Mouse (Mus musculus): ENCODE measurements around the gene Eps8. TPM values are rescaled to one million over a fixed set of nuclear protein-coding genes. Genes with fewer than 3 reads are reported as not detected.

Eps8 gene
- polyA plus RNA-seq, 1 experiment from 2014 or later = 2.5 TPM

DNA sequence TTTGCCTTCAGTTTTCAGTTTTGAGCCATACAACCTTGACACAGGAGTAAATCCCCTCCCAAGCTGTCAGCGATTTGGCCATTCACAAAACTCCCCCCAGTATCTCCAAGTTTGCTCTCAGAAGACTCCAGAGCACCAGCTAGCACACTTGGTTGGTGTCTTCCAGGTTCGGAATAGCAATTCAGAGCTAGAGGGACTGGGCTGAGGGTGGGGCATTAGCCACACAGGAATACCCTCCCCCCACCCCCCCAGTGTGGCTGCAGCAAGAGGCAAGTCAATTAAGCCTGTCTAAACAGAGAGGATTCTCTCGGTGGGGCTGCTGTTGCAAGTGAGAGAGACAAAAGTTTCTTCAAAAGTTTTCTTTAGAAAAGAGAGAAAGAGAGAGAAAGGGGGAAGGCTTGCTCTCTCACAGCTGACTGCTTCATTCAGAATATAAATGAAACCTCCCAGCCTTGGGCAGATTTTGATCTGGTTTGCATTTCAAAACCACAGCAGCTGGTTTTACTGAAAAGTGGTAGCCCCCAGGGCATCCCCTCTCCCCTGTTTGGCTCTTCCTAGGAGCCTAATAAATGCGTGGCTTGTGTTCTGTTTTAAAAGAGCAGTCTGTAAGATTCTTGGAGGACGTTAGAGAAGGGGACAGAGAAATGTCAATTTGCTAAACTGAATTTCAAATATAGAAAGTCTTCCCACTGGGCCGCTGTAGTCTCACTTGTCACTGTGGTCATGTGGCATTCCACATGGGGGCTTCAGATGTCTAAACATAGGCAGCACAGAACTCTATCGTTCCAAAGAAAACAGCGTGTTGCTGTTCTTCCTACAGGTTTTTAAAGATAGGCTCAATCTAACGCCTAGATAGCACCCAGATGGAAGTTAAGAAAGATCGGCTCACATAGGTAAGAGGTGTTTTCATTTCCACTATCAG, 112.2 kb downstream of the Eps8 start:
- peaks cover 3% of the 10 kb centered on the region; the same call in 1 of the 2 replicates for H3K9me3 ChIP-seq (ENCODE audit: control insufficient read depth, low read length)
- no peaks in the 10 kb centered on the region for H3K27me3 ChIP-seq (replicated peaks; ENCODE audit: control insufficient read depth, insufficient read depth, low read length)
- H3K4me2 ChIP-seq = no peak overlapping the region
- 18% methylated on average over 10 of the region's 10 CpGs for WGBS
- H3K9ac ChIP-seq (ENCODE audit: low read depth, low read length) = no peak overlapping the region
- ATAC-seq (replicated peaks; ENCODE audit: low FRiP score) (no peak), DNase-seq (ENCODE audit: low spot score) (no peak)
- no peak overlapping the region for H3K4me3 ChIP-seq (ENCODE audit: low read depth, low read length)
- H3K27ac ChIP-seq (ENCODE audit: low read depth, low read length) = no peak overlapping the region
- peaks cover 11% of the 10 kb centered on the region for H3K4me1 ChIP-seq (replicated peaks; ENCODE audit: control insufficient read depth, insufficient read depth, low read length)
- H3K36me3 ChIP-seq (ENCODE audit: control insufficient read depth, insufficient read depth, low read length) = no peaks in the 10 kb centered on the region

GRCm38 (mm10) chr6:137541216-137542176, 113.2 kb downstream of the Eps8 start:
- H3K4me2 ChIP-seq = peak overlapping the region; percentile 26
- DNase-seq (ENCODE audit: low spot score) = no peak

GRCm38 (mm10) chr6:137540800-137541199, 113.9 kb downstream of the Eps8 start:
- DNase-seq (ENCODE audit: low spot score) (no peak), ATAC-seq (replicated peaks; ENCODE audit: low FRiP score) (no peak)
- Histone ChIP-seq H3K4me3 (ENCODE audit: low read depth, low read length) (no peak overlapping the region), H3K4me2 (no peak overlapping the region), H3K9ac (ENCODE audit: low read depth, low read length) (no peak overlapping the region), H3K4me1 (replicated peaks; ENCODE audit: control insufficient read depth, insufficient read depth, low read length) (peaks cover 11% of the 10 kb centered on the region), H3K9me3 (ENCODE audit: control insufficient read depth, low read length) (peaks cover 3% of the 10 kb centered on the region; the same call in 1 of the 2 replicates), H3K36me3 (ENCODE audit: control insufficient read depth, insufficient read depth, low read length) (no peaks in the 10 kb centered on the region), H3K27me3 (replicated peaks; ENCODE audit: control insufficient read depth, insufficient read depth, low read length) (no peaks in the 10 kb centered on the region), H3K27ac (ENCODE audit: low read depth, low read length) (no peak overlapping the region)
- WGBS = 58% methylated on average over 5 of the region's 5 CpGs

More at GRCm38 (mm10) chr6:137541216-137542176, 113.2 kb downstream of the Eps8 start:
- no peaks in the 10 kb centered on the region for H3K27me3 ChIP-seq (replicated peaks; ENCODE audit: control insufficient read depth, insufficient read depth, low read length)
- H3K27ac ChIP-seq (ENCODE audit: low read depth, low read length) = no peak overlapping the region
- 37% methylated on average over 17 of the region's 17 CpGs for WGBS
- ATAC-seq (replicated peaks; ENCODE audit: low FRiP score) = peak; percentile 70
- no peak overlapping the region for H3K9ac ChIP-seq (ENCODE audit: low read depth, low read length)
- peaks cover 3% of the 10 kb centered on the region; the same call in 1 of the 2 replicates for H3K9me3 ChIP-seq (ENCODE audit: control insufficient read depth, low read length)
- H3K4me3 ChIP-seq (ENCODE audit: low read depth, low read length) = no peak overlapping the region
- peaks cover 11% of the 10 kb centered on the region for H3K4me1 ChIP-seq (replicated peaks; ENCODE audit: control insufficient read depth, insufficient read depth, low read length)
- no peaks in the 10 kb centered on the region for H3K36me3 ChIP-seq (ENCODE audit: control insufficient read depth, insufficient read depth, low read length)

GRCm38 (mm10) chr6:137540346-137540745, 114.3 kb downstream of the Eps8 start:
- H3K36me3 ChIP-seq (ENCODE audit: control insufficient read depth, insufficient read depth, low read length) = no peaks in the 10 kb centered on the region
- no peak overlapping the region for H3K27ac ChIP-seq (ENCODE audit: low read depth, low read length)
- no peak overlapping the region for H3K4me2 ChIP-seq
- no peaks in the 10 kb centered on the region for H3K27me3 ChIP-seq (replicated peaks; ENCODE audit: control insufficient read depth, insufficient read depth, low read length)
- H3K4me1 ChIP-seq (replicated peaks; ENCODE audit: control insufficient read depth, insufficient read depth, low read length) = peaks cover 11% of the 10 kb centered on the region
- H3K9ac ChIP-seq (ENCODE audit: low read depth, low read length) = no peak overlapping the region
- DNase-seq (ENCODE audit: low spot score) (no peak), ATAC-seq (replicated peaks; ENCODE audit: low FRiP score) (no peak)
- H3K4me3 ChIP-seq (ENCODE audit: low read depth, low read length) = no peak overlapping the region
- H3K9me3 ChIP-seq (ENCODE audit: control insufficient read depth, low read length) = peaks cover 3% of the 10 kb centered on the region; the same call in 1 of the 2 replicates
- 63% methylated on average over 6 of the region's 6 CpGs for WGBS

DNA sequence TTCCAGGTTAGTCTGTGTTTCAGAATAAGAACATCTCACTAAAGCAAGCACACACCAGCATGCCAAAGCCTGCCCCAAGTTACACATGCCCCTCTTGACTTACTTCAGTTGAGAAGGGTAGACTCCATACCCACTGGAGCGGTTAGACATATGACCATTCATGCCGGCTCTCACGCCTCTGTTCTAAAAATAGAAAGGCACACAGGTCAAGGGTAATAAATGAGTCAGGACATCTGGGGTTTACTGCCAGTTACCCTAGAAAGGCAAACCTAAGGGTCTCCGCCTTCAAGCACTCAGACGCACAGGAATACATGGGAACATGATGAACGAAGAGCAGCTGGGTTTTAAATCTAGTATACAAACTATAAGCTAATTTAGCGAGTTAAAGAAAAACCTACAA, 115.5 kb downstream of the Eps8 start:
- Histone ChIP-seq H3K36me3 (ENCODE audit: control insufficient read depth, insufficient read depth, low read length) (no peaks in the 10 kb centered on the region), H3K4me2 (no peak overlapping the region), H3K4me1 (replicated peaks; ENCODE audit: control insufficient read depth, insufficient read depth, low read length) (peaks cover 11% of the 10 kb centered on the region), H3K27me3 (replicated peaks; ENCODE audit: control insufficient read depth, insufficient read depth, low read length) (no peaks in the 10 kb centered on the region), H3K27ac (ENCODE audit: low read depth, low read length) (no peak overlapping the region), H3K9me3 (ENCODE audit: control insufficient read depth, low read length) (no peaks in the 10 kb centered on the region), H3K9ac (ENCODE audit: low read depth, low read length) (no peak overlapping the region), H3K4me3 (ENCODE audit: low read depth, low read length) (no peak overlapping the region)
- ATAC-seq (replicated peaks; ENCODE audit: low FRiP score) (no peak), DNase-seq (ENCODE audit: low spot score) (no peak)
- WGBS = 83% methylated on average over 7 of the region's 7 CpGs

DNA sequence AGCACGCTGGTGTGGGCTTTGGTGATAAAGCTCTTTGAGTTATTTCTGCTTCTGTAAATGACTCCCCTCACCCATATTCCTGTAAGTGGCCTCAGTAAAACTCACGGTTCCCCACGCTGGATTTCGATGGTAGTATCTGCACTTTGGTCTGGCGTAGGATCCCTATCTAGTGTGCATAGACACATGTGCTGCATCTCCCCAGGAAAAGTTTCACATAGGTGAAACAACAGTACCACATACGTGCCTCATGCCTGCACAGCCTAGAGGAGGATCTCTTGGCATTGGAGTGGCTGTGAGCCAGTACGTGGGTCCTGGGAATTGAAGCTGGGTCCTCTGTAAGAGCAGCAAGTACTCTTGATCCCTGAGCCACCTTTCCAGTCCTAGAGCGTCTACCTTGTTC, 121.9 kb downstream of the Eps8 start:
- ATAC-seq (replicated peaks; ENCODE audit: low FRiP score) (no peak), DNase-seq (ENCODE audit: low spot score) (no peak)
- Histone ChIP-seq H3K4me2 (no peak overlapping the region), H3K9me3 (ENCODE audit: control insufficient read depth, low read length) (no peaks in the 10 kb centered on the region), H3K27ac (ENCODE audit: low read depth, low read length) (no peak overlapping the region), H3K4me1 (replicated peaks; ENCODE audit: control insufficient read depth, insufficient read depth, low read length) (no peaks in the 10 kb centered on the region), H3K27me3 (replicated peaks; ENCODE audit: control insufficient read depth, insufficient read depth, low read length) (no peaks in the 10 kb centered on the region), H3K4me3 (ENCODE audit: low read depth, low read length) (no peak overlapping the region), H3K36me3 (ENCODE audit: control insufficient read depth, insufficient read depth, low read length) (no peaks in the 10 kb centered on the region), H3K9ac (ENCODE audit: low read depth, low read length) (no peak overlapping the region)
- 80% methylated on average over 8 of the region's 8 CpGs for WGBS

DNA sequence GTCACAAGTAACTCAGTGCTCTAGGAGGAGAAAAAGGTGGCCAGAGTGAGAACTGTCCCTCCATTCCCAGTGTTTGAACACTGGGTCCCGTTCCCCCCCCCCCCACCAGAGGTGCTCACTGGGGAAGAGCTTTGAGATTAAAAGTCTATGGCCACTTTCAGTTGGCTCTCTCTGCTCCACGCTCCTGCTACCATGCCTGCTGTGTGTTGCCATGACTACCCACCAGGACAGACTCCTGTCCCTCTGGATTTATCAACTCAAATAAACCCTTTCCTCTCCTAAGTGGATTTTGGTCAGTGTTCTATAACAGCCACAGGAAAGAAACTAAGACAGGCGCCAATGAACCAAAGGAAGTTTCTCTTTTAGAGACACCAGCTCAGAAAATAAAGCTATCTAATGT, 128.9 kb downstream of the Eps8 start:
- H3K27me3 ChIP-seq (replicated peaks; ENCODE audit: control insufficient read depth, insufficient read depth, low read length) = no peaks in the 10 kb centered on the region
- WGBS = 43% methylated on average over 3 of the region's 3 CpGs
- ATAC-seq (replicated peaks; ENCODE audit: low FRiP score) = no peak
- H3K27ac ChIP-seq (ENCODE audit: low read depth, low read length) = no peak overlapping the region
- H3K4me1 ChIP-seq (replicated peaks; ENCODE audit: control insufficient read depth, insufficient read depth, low read length) = no peaks in the 10 kb centered on the region
- no peak for DNase-seq (ENCODE audit: low spot score)
- no peak overlapping the region for H3K4me3 ChIP-seq (ENCODE audit: low read depth, low read length)
- H3K9me3 ChIP-seq (ENCODE audit: control insufficient read depth, low read length) = no peaks in the 10 kb centered on the region
- no peak overlapping the region for H3K9ac ChIP-seq (ENCODE audit: low read depth, low read length)
- no peak overlapping the region for H3K4me2 ChIP-seq
- H3K36me3 ChIP-seq (ENCODE audit: control insufficient read depth, insufficient read depth, low read length) = no peaks in the 10 kb centered on the region

DNA sequence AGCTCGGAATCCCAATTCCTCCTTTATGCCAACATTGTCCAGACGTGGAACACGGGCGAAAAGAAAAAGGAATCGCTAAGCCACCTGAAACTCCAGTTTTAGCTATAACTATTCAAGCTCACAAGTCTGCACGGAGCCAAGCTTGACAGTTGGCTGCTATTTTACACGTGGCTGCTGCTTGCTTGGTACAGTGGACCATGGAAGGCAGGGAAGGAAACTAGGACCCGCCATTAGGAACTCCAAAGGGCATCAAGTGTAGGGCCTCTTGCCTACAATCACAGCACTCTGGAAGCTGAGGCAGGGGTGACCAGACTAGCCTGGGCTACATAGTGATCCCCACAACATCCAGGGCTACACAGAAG, 134.4 kb downstream of the Eps8 start:
- Histone ChIP-seq H3K27me3 (replicated peaks; ENCODE audit: control insufficient read depth, insufficient read depth, low read length) (no peaks in the 10 kb centered on the region), H3K4me2 (no peak overlapping the region), H3K9me3 (ENCODE audit: control insufficient read depth, low read length) (no peaks in the 10 kb centered on the region), H3K4me1 (replicated peaks; ENCODE audit: control insufficient read depth, insufficient read depth, low read length) (no peaks in the 10 kb centered on the region), H3K36me3 (ENCODE audit: control insufficient read depth, insufficient read depth, low read length) (no peaks in the 10 kb centered on the region), H3K4me3 (ENCODE audit: low read depth, low read length) (no peak overlapping the region), H3K27ac (ENCODE audit: low read depth, low read length) (no peak overlapping the region), H3K9ac (ENCODE audit: low read depth, low read length) (no peak overlapping the region)
- 83% methylated on average over 8 of the region's 8 CpGs for WGBS
- ATAC-seq (replicated peaks; ENCODE audit: low FRiP score) (no peak), DNase-seq (ENCODE audit: low spot score) (no peak)

Data from liver, embryonic 11.5 days (tissue).